Mouse (Mus musculus) thymus, adult 2 months (tissue): ENCODE measurements around the gene Tmem252.

Experiments used
- CTCF ChIP-seq: fragments of 200-500 bp; IDR thresholded peaks from 2 replicates; pipeline ENCODE4 v1.5.1; 2012; ENCODE audit warnings: mild to moderate bottlenecking, control low read depth, low read length, moderate library complexity, borderline replicate concordance; ENCODE audit not compliant: control insufficient read depth, poor library complexity, insufficient read depth; ENCODE audit errors: extremely low read depth
- POLR2A ChIP-seq: fragments of 200-500 bp; IDR thresholded peaks from 2 replicates; pipeline ENCODE4 v1.6.1; 2012; ENCODE audit warnings: mild to moderate bottlenecking, low read length, control low read depth, moderate library complexity; ENCODE audit not compliant: control insufficient read depth, poor library complexity, insufficient read depth; ENCODE audit errors: extremely low read depth

- TF ChIP-seq CTCF (no peak), POLR2A (no peak)
These were observed 14.5 kb downstream of the Tmem252 start for GRCm38 (mm10) chr19:24688327-24688726.
